Mouse (Mus musculus): ENCODE measurements at regions not wholly inside any gene's neighbourhood (a gene's known extent, or its start where the extent isn't known, plus 50 kb on each side); places are given as distances from the start of the nearest gene placed in this dataset.

GRCm38 (mm10) chr8:126538136-126538535, 55.6 kb downstream of the Irf2bp2 start:
- Histone ChIP-seq H3K4me2 (no peak overlapping the region), H3K27me3 (replicated peaks) (no peaks in the 10 kb centered on the region), H3K4me1 (replicated peaks) (peaks cover 65% of the 10 kb centered on the region)

GRCm38 (mm10) chr8:126536928-126537618, 56.7 kb downstream of the Irf2bp2 start:
- no peaks in the 10 kb centered on the region for H3K36me3 ChIP-seq
- peak; percentile 53; the same call in 1 of the 2 replicates for ATAC-seq (ENCODE audit: insufficient number of reproducible peaks, low FRiP score)
- peak overlapping the region; percentile 94 for H3K27ac ChIP-seq (ENCODE audit: poor library complexity, severe bottlenecking)
- H3K27me3 ChIP-seq (replicated peaks), result no peaks in the 10 kb centered on the region
- H3K9ac ChIP-seq, result peak overlapping the region; percentile 59
- peak overlapping the region; percentile 37 for H3K4me2 ChIP-seq
- peaks cover 65% of the 10 kb centered on the region for H3K4me1 ChIP-seq (replicated peaks)
- no peak overlapping the region for H3K4me3 ChIP-seq
- WGBS, result 8% methylated on average over 6 of the region's 6 CpGs
- no peaks in the 10 kb centered on the region for H3K9me3 ChIP-seq (replicated peaks)

More at GRCm38 (mm10) chr8:126538136-126538535, 55.6 kb downstream of the Irf2bp2 start:
- WGBS, result 54% methylated on average over 3 of the region's 3 CpGs
- peak overlapping the region; percentile 94 for H3K27ac ChIP-seq (ENCODE audit: poor library complexity, severe bottlenecking)
- no peaks in the 10 kb centered on the region for H3K9me3 ChIP-seq (replicated peaks)
- H3K36me3 ChIP-seq, result no peaks in the 10 kb centered on the region
- H3K4me3 ChIP-seq, result no peak overlapping the region
- 0 out of 2 replicates have a peak overlapping the region, but pooled peaks have one; percentile 42 for H3K9ac ChIP-seq
- no peak for ATAC-seq (ENCODE audit: insufficient number of reproducible peaks, low FRiP score)

GRCm38 (mm10) chr8:126536132-126536927, 57.5 kb downstream of the Irf2bp2 start:
- no peaks in the 10 kb centered on the region for H3K36me3 ChIP-seq
- peak overlapping the region; percentile 59 for H3K9ac ChIP-seq
- H3K4me1 ChIP-seq (replicated peaks), result peaks cover 69% of the 10 kb centered on the region
- no peaks in the 10 kb centered on the region for H3K27me3 ChIP-seq (replicated peaks)
- no peak overlapping the region for H3K4me3 ChIP-seq
- peak overlapping the region; percentile 37 for H3K4me2 ChIP-seq
- H3K27ac ChIP-seq (ENCODE audit: poor library complexity, severe bottlenecking), result peak overlapping the region; percentile 94
- WGBS, result 34% methylated on average over 11 of the region's 11 CpGs
- no peak for ATAC-seq (ENCODE audit: insufficient number of reproducible peaks, low FRiP score)
- no peaks in the 10 kb centered on the region for H3K9me3 ChIP-seq (replicated peaks)

GRCm38 (mm10) chr8:126532284-126532974, 57.6 kb upstream of the Tarbp1 start:
- H3K4me2 ChIP-seq, result no peak overlapping the region
- H3K4me3 ChIP-seq, result no peak overlapping the region
- no peaks in the 10 kb centered on the region for H3K36me3 ChIP-seq
- WGBS, result 33% methylated on average over 7 of the region's 7 CpGs
- no peak for ATAC-seq (ENCODE audit: insufficient number of reproducible peaks, low FRiP score)
- no peak overlapping the region for H3K9ac ChIP-seq
- no peaks in the 10 kb centered on the region for H3K27me3 ChIP-seq (replicated peaks)
- H3K27ac ChIP-seq (ENCODE audit: poor library complexity, severe bottlenecking), result no peak overlapping the region
- H3K9me3 ChIP-seq (replicated peaks), result no peaks in the 10 kb centered on the region
- H3K4me1 ChIP-seq (replicated peaks), result peaks cover 61% of the 10 kb centered on the region

GRCm38 (mm10) chr8:126531459-126531858, 56.6 kb upstream of the Tarbp1 start:
- H3K4me2 ChIP-seq, result no peak overlapping the region
- H3K27me3 ChIP-seq (replicated peaks), result no peaks in the 10 kb centered on the region
- H3K4me1 ChIP-seq (replicated peaks), result peaks cover 65% of the 10 kb centered on the region
- ATAC-seq (ENCODE audit: insufficient number of reproducible peaks, low FRiP score), result no peak
- no peak overlapping the region for H3K9ac ChIP-seq
- peak overlapping the region; percentile 31; the same call in 1 of the 2 replicates for H3K27ac ChIP-seq (ENCODE audit: poor library complexity, severe bottlenecking)
- no peaks in the 10 kb centered on the region for H3K36me3 ChIP-seq
- WGBS, result 49% methylated on average over 7 of the region's 7 CpGs
- no peak overlapping the region for H3K4me3 ChIP-seq
- no peaks in the 10 kb centered on the region for H3K9me3 ChIP-seq (replicated peaks)

- WGBS, result 61% methylated on average over 3 of the region's 3 CpGs
- Histone ChIP-seq H3K9ac (no peak overlapping the region), H3K4me3 (no peak overlapping the region), H3K27ac (ENCODE audit: poor library complexity, severe bottlenecking) (no peak overlapping the region), H3K4me1 (replicated peaks) (peaks cover 76% of the 10 kb centered on the region), H3K36me3 (no peaks in the 10 kb centered on the region), H3K27me3 (replicated peaks) (no peaks in the 10 kb centered on the region), H3K9me3 (replicated peaks) (no peaks in the 10 kb centered on the region), H3K4me2 (no peak overlapping the region)
- no peak for ATAC-seq (ENCODE audit: insufficient number of reproducible peaks, low FRiP score)
Measured at GRCm38 (mm10) chr8:126529409-126529808, 54.5 kb upstream of the Tarbp1 start.

GRCm38 (mm10) chr8:126528434-126529080, 53.7 kb upstream of the Tarbp1 start:
- H3K27ac ChIP-seq (ENCODE audit: poor library complexity, severe bottlenecking), result no peak overlapping the region
- H3K36me3 ChIP-seq, result no peaks in the 10 kb centered on the region
- ATAC-seq (ENCODE audit: insufficient number of reproducible peaks, low FRiP score), result no peak
- no peak overlapping the region for H3K4me3 ChIP-seq
- H3K4me2 ChIP-seq, result no peak overlapping the region
- H3K9me3 ChIP-seq (replicated peaks), result no peaks in the 10 kb centered on the region
- no peak overlapping the region for H3K9ac ChIP-seq
- peaks cover 82% of the 10 kb centered on the region for H3K4me1 ChIP-seq (replicated peaks)
- WGBS, result 59% methylated on average over 9 of the region's 9 CpGs
- H3K27me3 ChIP-seq (replicated peaks), result no peaks in the 10 kb centered on the region

- Histone ChIP-seq H3K36me3 (no peaks in the 10 kb centered on the region), H3K27ac (ENCODE audit: poor library complexity, severe bottlenecking) (peak overlapping the region; percentile 83), H3K4me2 (peak overlapping the region; percentile 29), H3K9ac (peak overlapping the region; percentile 28; the same call in 1 of the 2 replicates), H3K27me3 (replicated peaks) (no peaks in the 10 kb centered on the region), H3K9me3 (replicated peaks) (no peaks in the 10 kb centered on the region), H3K4me1 (replicated peaks) (peaks cover 76% of the 10 kb centered on the region), H3K4me3 (no peak overlapping the region)
- peak; percentile 78 for ATAC-seq (ENCODE audit: insufficient number of reproducible peaks, low FRiP score)
- 20% methylated on average over 14 of the region's 14 CpGs for WGBS
Measured at GRCm38 (mm10) chr8:126526864-126527571, 52.2 kb upstream of the Tarbp1 start.

GRCm38 (mm10) chr8:126525575-126525974, 50.7 kb upstream of the Tarbp1 start:
- Histone ChIP-seq H3K4me1 (replicated peaks) (peaks cover 62% of the 10 kb centered on the region), H3K27ac (ENCODE audit: poor library complexity, severe bottlenecking) (peak overlapping the region; percentile 69; the same call in 1 of the 2 replicates)
- WGBS, result 73% methylated on average over 1 of the region's 1 CpGs

More at GRCm38 (mm10) chr8:126525575-126525974, 50.7 kb upstream of the Tarbp1 start:
- Histone ChIP-seq H3K4me3 (no peak overlapping the region), H3K4me2 (no peak overlapping the region), H3K36me3 (no peaks in the 10 kb centered on the region), H3K9me3 (replicated peaks) (no peaks in the 10 kb centered on the region), H3K9ac (no peak overlapping the region), H3K27me3 (replicated peaks) (no peaks in the 10 kb centered on the region)
- ATAC-seq (ENCODE audit: insufficient number of reproducible peaks, low FRiP score), result no peak
